Mouse (Mus musculus) lung, postnatal 0 days (tissue): ENCODE measurements around the gene B4galt1. TPM values are rescaled to one million over a fixed set of nuclear protein-coding genes. Genes with fewer than 3 reads are reported as not detected.

Source experiments
- ATAC-seq: fragments of 200-750 bp; cut with Nextera tagmentation; 2 replicates; pipeline ENCODE4 v1.8.0; 2017; ENCODE audit warnings: moderate library complexity
- DNase-seq: peaks from one replicate; pipeline ENCODE4 v3.0.0-alpha.2; 2016; ENCODE audit warnings: low spot score
- H3K27ac ChIP-seq: fragments of 300-500 bp; sonication (generic); 2 replicates; pipeline ENCODE4 v1.5.1; 2014; ENCODE audit warnings: antibody characterized with exemption, mild to moderate bottlenecking, low read length, mixed read lengths
- H3K27me3 ChIP-seq: fragments of 300-500 bp; sonication (generic); replicated peaks from 2 replicates; pipeline ENCODE4 v1.6.1; 2014; ENCODE audit warnings: low read length, mixed read lengths; ENCODE audit not compliant: insufficient read depth
- H3K36me3 ChIP-seq: fragments of 300-500 bp; sonication (generic); 2 replicates; pipeline ENCODE4 v1.6.1; 2014; ENCODE audit warnings: low read length, mixed read lengths; ENCODE audit not compliant: insufficient read depth
- H3K4me1 ChIP-seq: fragments of 300-500 bp; sonication (generic); 2 replicates; pipeline ENCODE4 v1.6.1; 2014; ENCODE audit warnings: antibody characterized with exemption, low read depth, low read length, mixed read lengths; ENCODE audit not compliant: insufficient read depth
- H3K4me2 ChIP-seq: fragments of 300-500 bp; sonication (generic); replicated peaks from 2 replicates; pipeline ENCODE4 v1.6.1; 2014; ENCODE audit warnings: low read depth, mild to moderate bottlenecking, low read length, moderate library complexity, mixed read lengths
- H3K4me3 ChIP-seq: fragments of 300-500 bp; sonication (generic); 2 replicates; pipeline ENCODE4 v1.5.1; 2014; ENCODE audit warnings: low read depth, low read length
- H3K9ac ChIP-seq: fragments of 300-500 bp; sonication (generic); replicated peaks from 2 replicates; pipeline ENCODE4 v1.6.1; 2014; ENCODE audit warnings: low read depth, mild to moderate bottlenecking
- H3K9me3 ChIP-seq: fragments of 300-500 bp; sonication (generic); 2 replicates; pipeline ENCODE4 v1.6.1; 2016; ENCODE audit warnings: low read length, mixed read lengths
- CTCF ChIP-seq: IDR thresholded peaks from 2 replicates; pipeline ENCODE4 v1.5.1; 2016; ENCODE audit warnings: antibody characterized with exemption, mild to moderate bottlenecking
- EP300 ChIP-seq: IDR thresholded peaks from 2 replicates; pipeline ENCODE4 v1.6.1; 2016; ENCODE audit warnings: antibody characterized with exemption, mild to moderate bottlenecking, control low read depth
- WGBS: fragments of 180-500 bp; shearing (Covaris S2); extraction: QIAGEN DNeasy Blood & Tissue Kit; methylation state at CpG from one replicate; pipeline ENCODE4 v1.1.7; 2014; 5-methylcytosine and 5-hydroxymethylcytosine counted together
- microRNA-seq: library from miRNA; unstranded; fragments of <30 nt; microRNA quantifications from one replicate; pipeline ENCODE4, GENCODE M21; 2016
- polyA plus RNA-seq: library from polyadenylated mRNA; unstranded; fragments of >200 nt; fragmentation: Nextera tagmentation; extraction: Ambion mirVana; gene quantifications from 2 replicates; pipeline ENCODE4 v1.2.1, GENCODE M21; 2015

The B4galt1 gene
- polyA plus RNA-seq, 1 experiment from 2014 or later, result 89.4 TPM

DNA sequence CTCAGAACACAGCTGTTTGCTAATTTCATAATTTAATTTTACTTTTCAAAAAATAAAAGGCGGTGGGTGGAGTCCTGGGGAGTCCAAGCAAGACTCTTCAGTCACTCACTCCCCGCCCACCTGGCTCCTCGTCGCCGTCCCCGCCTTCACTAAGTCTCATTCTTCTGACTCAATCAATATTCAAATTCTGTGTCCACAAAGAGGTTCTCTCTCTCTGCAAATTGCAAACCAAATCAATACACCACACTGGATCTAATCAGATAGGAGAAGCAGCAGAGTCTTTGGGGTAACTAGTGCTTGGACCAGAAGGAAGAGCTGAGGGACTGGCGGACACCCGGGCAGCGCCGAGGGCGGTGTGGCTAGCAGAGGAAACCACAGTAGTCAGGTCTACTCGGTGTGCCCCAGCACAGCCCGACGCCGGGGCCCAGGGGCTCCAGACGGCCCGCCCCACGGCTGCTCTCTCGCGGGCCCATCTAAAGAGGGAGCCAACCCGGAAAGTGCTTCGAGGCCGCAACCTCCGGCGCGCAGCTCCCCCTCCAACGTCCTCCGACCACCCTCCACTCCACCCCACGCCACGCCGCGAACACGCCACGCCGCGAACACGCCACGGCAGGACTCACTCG, 96.5 kb downstream of the B4galt1 start:
- TF ChIP-seq CTCF, result no peak
- no peak for TF ChIP-seq EP300
- peaks cover 17% of the 10 kb centered on the region; the same call in 1 of the 2 replicates for H3K36me3 ChIP-seq
- peak overlapping the region; percentile 77 for H3K27ac ChIP-seq
- peak overlapping the region; percentile 86 for H3K9ac ChIP-seq
- H3K4me1 ChIP-seq, result no peaks in the 10 kb centered on the region
- no peaks in the 10 kb centered on the region for H3K9me3 ChIP-seq
- peak; percentile 71 for ATAC-seq
- H3K4me3 ChIP-seq, result peak overlapping the region; percentile 86
- peak overlapping the region; percentile 81 for H3K4me2 ChIP-seq
- under 1% methylated on average over 31 of the region's 39 CpGs for whole genome bisulfite sequencing
- peak; percentile 47 for DNase-seq
- no peaks in the 10 kb centered on the region for H3K27me3 ChIP-seq

Small RNAs within 50 kb of the gene (microRNA-seq; reads per million reads assigned to microRNA genes)
- not detected for gene Gm24112
- gene Gm25931, result not detected
- gene Mir5123, result not detected

Other genes starting within 250 kb of the B4galt1 start
- 19.5 and 21.2 TPM in 2 replicates for gene Aptx, start 150.8 kb downstream of the B4galt1 start, polyA plus RNA-seq
- gene Dnaja1, start 131.9 kb downstream of the B4galt1 start, polyA plus RNA-seq, result 285 and 314 TPM in 2 replicates
- gene Smu1, start 96.1 kb downstream of the B4galt1 start, polyA plus RNA-seq, result 88.4 and 89.0 TPM in 2 replicates
- 3.5 and 4.6 TPM in 2 replicates for gene Spink4, start 66.0 kb upstream of the B4galt1 start, polyA plus RNA-seq
- gene Bag1, start 94.3 kb upstream of the B4galt1 start, polyA plus RNA-seq, result 231 and 234 TPM in 2 replicates
- 150 and 159 TPM in 2 replicates for gene Chmp5, start 94.4 kb upstream of the B4galt1 start, polyA plus RNA-seq
- 31.7 and 34.5 TPM in 2 replicates for gene Nfx1, start 116.9 kb upstream of the B4galt1 start, polyA plus RNA-seq
- 0.10 and 0.24 TPM in 2 replicates for gene Aqp7, start 194.1 kb upstream of the B4galt1 start, polyA plus RNA-seq
- gene Aqp3, start 244.2 kb upstream of the B4galt1 start, polyA plus RNA-seq, result 8.7 and 15.3 TPM in 2 replicates